Mouse (Mus musculus) spleen, postnatal 14 days (tissue): ENCODE data around the gene Cobll1.

Source experiments
- DNase-seq, 2 experiments: peaks; one replicate each; pipeline ENCODE4 v3.0.0; 2021 to 2022; ENCODE audit warnings: low spot score in 2 of 2

The Cobll1 gene

GRCm38 (mm10) chr2:65093990-65094389 is 145.2 kb downstream of the Cobll1 start:
- DNase-seq, result no peak

- DNase-seq, result no peak
Measured at GRCm38 (mm10) chr2:65090986-65091385, 148.2 kb downstream of the Cobll1 start.

GRCm38 (mm10) chr2:65087197-65087596 is 152.0 kb downstream of the Cobll1 start:
- DNase-seq, result no peak

GRCm38 (mm10) chr2:65083411-65083810 is 155.8 kb downstream of the Cobll1 start:
- DNase-seq, result no peak

- no peak for DNase-seq
Measured at GRCm38 (mm10) chr2:65077544-65077943, 161.7 kb downstream of the Cobll1 start.

GRCm38 (mm10) chr2:65075840-65076239 is 163.4 kb downstream of the Cobll1 start:
- DNase-seq, result no peak

GRCm38 (mm10) chr2:65075431-65075830 is 163.8 kb downstream of the Cobll1 start:
- DNase-seq, result no peak

- no peak for DNase-seq
Measured at GRCm38 (mm10) chr2:65072205-65072604, 167.0 kb downstream of the Cobll1 start.

- no peak for DNase-seq
Measured at GRCm38 (mm10) chr2:65053764-65054163, 185.4 kb downstream of the Cobll1 start.

GRCm38 (mm10) chr2:65052191-65053012 is 186.8 kb downstream of the Cobll1 start:
- no peak for DNase-seq

- no peak for DNase-seq
Measured at GRCm38 (mm10) chr2:65050776-65051175, 188.4 kb downstream of the Cobll1 start.

- DNase-seq, result no peak
Measured at GRCm38 (mm10) chr2:65048234-65049017, 190.8 kb downstream of the Cobll1 start.
